Mouse (Mus musculus): ENCODE measurements at regions not wholly inside any gene's neighbourhood (a gene's known extent, or its start where the extent isn't known, plus 50 kb on each side); places are given as distances from the start of the nearest gene placed in this dataset.

GRCm38 (mm10) chr13:102507226-102507625 lies 186.1 kb upstream of the Cd180 start:
- no peak for DNase-seq
- Histone ChIP-seq H3K4me1 (replicated peaks; ENCODE audit: control insufficient read depth, insufficient read depth, low read length) (no peaks in the 10 kb centered on the region), H3K4me3 (ENCODE audit: control insufficient read depth, insufficient read depth, low read length) (no peak overlapping the region), H3K36me3 (ENCODE audit: control insufficient read depth, insufficient read depth, low read length) (no peaks in the 10 kb centered on the region), H3K27me3 (ENCODE audit: control insufficient read depth, insufficient read depth, low read length) (no peaks in the 10 kb centered on the region), H3K27ac (ENCODE audit: control insufficient read depth, insufficient read depth, low read length) (no peak overlapping the region)
- 91% methylated on average over 1 of the region's 1 CpGs for WGBS
- TF ChIP-seq CTCF (IDR thresholded peaks at IDR 0.05; ENCODE audit: borderline replicate concordance, control insufficient read depth, extremely low read depth, insufficient read depth, low read length, poor library complexity) (no peak), POLR2A (IDR thresholded peaks at IDR 0.05; ENCODE audit: control insufficient read depth, extremely low read depth, insufficient read depth, low read length, poor library complexity) (no peak)

- TF ChIP-seq POLR2A (IDR thresholded peaks at IDR 0.05; ENCODE audit: control insufficient read depth, extremely low read depth, insufficient read depth, low read length, poor library complexity) = no peak
- Histone ChIP-seq H3K4me1 (replicated peaks; ENCODE audit: control insufficient read depth, insufficient read depth, low read length) (no peaks in the 10 kb centered on the region), H3K27ac (ENCODE audit: control insufficient read depth, insufficient read depth, low read length) (no peak overlapping the region), H3K36me3 (ENCODE audit: control insufficient read depth, insufficient read depth, low read length) (no peaks in the 10 kb centered on the region), H3K27me3 (ENCODE audit: control insufficient read depth, insufficient read depth, low read length) (no peaks in the 10 kb centered on the region), H3K4me3 (ENCODE audit: control insufficient read depth, insufficient read depth, low read length) (no peak overlapping the region)
- no peak for DNase-seq
Measured at GRCm38 (mm10) chr13:102507916-102508315, 185.4 kb upstream of the Cd180 start.

GRCm38 (mm10) chr13:102510733-102511279 lies 182.6 kb upstream of the Cd180 start:
- no peak for DNase-seq
- H3K36me3 ChIP-seq (ENCODE audit: control insufficient read depth, insufficient read depth, low read length) = no peaks in the 10 kb centered on the region
- no peak overlapping the region for H3K27ac ChIP-seq (ENCODE audit: control insufficient read depth, insufficient read depth, low read length)
- no peak for TF ChIP-seq CTCF (IDR thresholded peaks at IDR 0.05; ENCODE audit: borderline replicate concordance, control insufficient read depth, extremely low read depth, insufficient read depth, low read length, poor library complexity)
- TF ChIP-seq POLR2A (IDR thresholded peaks at IDR 0.05; ENCODE audit: control insufficient read depth, extremely low read depth, insufficient read depth, low read length, poor library complexity) = no peak
- H3K27me3 ChIP-seq (ENCODE audit: control insufficient read depth, insufficient read depth, low read length) = no peaks in the 10 kb centered on the region
- H3K4me1 ChIP-seq (replicated peaks; ENCODE audit: control insufficient read depth, insufficient read depth, low read length) = no peaks in the 10 kb centered on the region
- WGBS = 96% methylated on average over 1 of the region's 1 CpGs
- H3K4me3 ChIP-seq (ENCODE audit: control insufficient read depth, insufficient read depth, low read length) = no peak overlapping the region

- H3K36me3 ChIP-seq (ENCODE audit: control insufficient read depth, insufficient read depth, low read length) = no peaks in the 10 kb centered on the region
- no peak overlapping the region for H3K4me3 ChIP-seq (ENCODE audit: control insufficient read depth, insufficient read depth, low read length)
- no peaks in the 10 kb centered on the region for H3K4me1 ChIP-seq (replicated peaks; ENCODE audit: control insufficient read depth, insufficient read depth, low read length)
- H3K27ac ChIP-seq (ENCODE audit: control insufficient read depth, insufficient read depth, low read length) = no peak overlapping the region
- no peaks in the 10 kb centered on the region for H3K27me3 ChIP-seq (ENCODE audit: control insufficient read depth, insufficient read depth, low read length)
- WGBS = 93% methylated on average over 5 of the region's 5 CpGs
- no peak for DNase-seq
- TF ChIP-seq CTCF (IDR thresholded peaks at IDR 0.05; ENCODE audit: borderline replicate concordance, control insufficient read depth, extremely low read depth, insufficient read depth, low read length, poor library complexity) = no peak
- TF ChIP-seq POLR2A (IDR thresholded peaks at IDR 0.05; ENCODE audit: control insufficient read depth, extremely low read depth, insufficient read depth, low read length, poor library complexity) = no peak
Measured at GRCm38 (mm10) chr13:102518169-102518882, 175.0 kb upstream of the Cd180 start.

GRCm38 (mm10) chr13:102521427-102521826 lies 171.9 kb upstream of the Cd180 start:
- H3K4me3 ChIP-seq (ENCODE audit: control insufficient read depth, insufficient read depth, low read length) = no peak overlapping the region
- TF ChIP-seq POLR2A (IDR thresholded peaks at IDR 0.05; ENCODE audit: control insufficient read depth, extremely low read depth, insufficient read depth, low read length, poor library complexity) (no peak), CTCF (IDR thresholded peaks at IDR 0.05; ENCODE audit: borderline replicate concordance, control insufficient read depth, extremely low read depth, insufficient read depth, low read length, poor library complexity) (no peak)
- no peaks in the 10 kb centered on the region for H3K36me3 ChIP-seq (ENCODE audit: control insufficient read depth, insufficient read depth, low read length)
- H3K27me3 ChIP-seq (ENCODE audit: control insufficient read depth, insufficient read depth, low read length) = no peaks in the 10 kb centered on the region
- WGBS = 76% methylated on average over 1 of the region's 1 CpGs
- DNase-seq = no peak
- no peaks in the 10 kb centered on the region for H3K4me1 ChIP-seq (replicated peaks; ENCODE audit: control insufficient read depth, insufficient read depth, low read length)
- no peak overlapping the region for H3K27ac ChIP-seq (ENCODE audit: control insufficient read depth, insufficient read depth, low read length)

- Histone ChIP-seq H3K27ac (ENCODE audit: control insufficient read depth, insufficient read depth, low read length) (no peak overlapping the region), H3K4me3 (ENCODE audit: control insufficient read depth, insufficient read depth, low read length) (no peak overlapping the region), H3K36me3 (ENCODE audit: control insufficient read depth, insufficient read depth, low read length) (no peaks in the 10 kb centered on the region), H3K4me1 (replicated peaks; ENCODE audit: control insufficient read depth, insufficient read depth, low read length) (no peaks in the 10 kb centered on the region), H3K27me3 (ENCODE audit: control insufficient read depth, insufficient read depth, low read length) (no peaks in the 10 kb centered on the region)
- DNase-seq = no peak
- TF ChIP-seq CTCF (IDR thresholded peaks at IDR 0.05; ENCODE audit: borderline replicate concordance, control insufficient read depth, extremely low read depth, insufficient read depth, low read length, poor library complexity) (no peak), POLR2A (IDR thresholded peaks at IDR 0.05; ENCODE audit: control insufficient read depth, extremely low read depth, insufficient read depth, low read length, poor library complexity) (no peak)
- WGBS = 90% methylated on average over 1 of the region's 1 CpGs
Measured at GRCm38 (mm10) chr13:102522080-102522479, 171.3 kb upstream of the Cd180 start.
